Mouse (Mus musculus): Measurements from ENCODE around the gene Olfr810. TPM values are rescaled to one million over a fixed set of nuclear protein-coding genes. Genes with fewer than 3 reads are reported as not detected.

The Olfr810 gene
- polyA plus RNA-seq (2012; ENCODE audit: low replicate concordance), result not detected in 2 replicates

GRCm38 (mm10) chr10:129794817-129795216, at the start of gene Olfr810:
Gene Olfr810, minus strand, starts transcription at chr10:129794917.

GRCm38 (mm10) chr10:129804296-129804695, 9.6 kb upstream of the Olfr810 start, which contains the start of gene Olfr811:
Gene Olfr811, minus strand, starts transcription at chr10:129804396.

DNA sequence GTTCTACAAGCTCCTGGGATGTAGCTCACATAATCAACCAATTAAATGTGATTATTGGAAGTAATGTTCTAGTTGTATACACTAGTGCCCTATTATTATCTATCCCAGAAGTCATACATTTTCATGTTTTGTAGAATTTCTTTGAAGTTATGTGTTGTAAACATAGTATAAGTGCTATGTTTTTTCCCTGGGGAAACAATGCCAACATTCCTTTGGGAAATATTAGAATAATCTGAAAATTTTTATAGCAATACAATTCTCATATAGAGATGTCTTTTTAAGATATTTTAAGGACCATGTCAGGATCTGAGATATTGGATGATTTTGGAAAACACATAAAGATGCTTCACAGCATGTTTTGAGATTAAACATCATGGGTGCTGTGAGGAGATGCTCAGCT, 20.4 kb downstream of the Olfr810 start, which contains the start of gene Olfr809:
Gene Olfr809 (plus strand): TSS at position 301 of the 400 bp plus-strand sequence.

DNA sequence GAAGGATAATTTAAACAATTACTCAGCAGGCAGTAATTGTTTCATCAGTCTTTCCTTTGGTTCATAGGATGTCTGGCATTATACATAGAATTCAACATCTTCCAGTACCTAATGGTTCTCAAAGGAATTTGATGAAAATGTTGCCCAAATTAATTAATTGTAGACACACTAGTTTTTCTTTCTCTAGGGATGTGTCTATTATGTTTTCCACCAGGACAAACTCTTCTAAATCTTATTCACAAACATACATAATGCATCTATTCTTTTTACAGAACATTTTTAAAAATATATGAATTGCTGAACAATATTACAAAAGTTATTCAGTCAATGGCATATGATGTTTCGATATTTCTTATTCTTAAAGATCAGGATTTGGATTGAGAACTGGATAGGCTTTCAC, 29.5 kb downstream of the Olfr810 start, which contains the start of gene Olfr808:
Gene Olfr808 (plus strand): TSS at position 301 of the 400 bp plus-strand sequence.

DNA sequence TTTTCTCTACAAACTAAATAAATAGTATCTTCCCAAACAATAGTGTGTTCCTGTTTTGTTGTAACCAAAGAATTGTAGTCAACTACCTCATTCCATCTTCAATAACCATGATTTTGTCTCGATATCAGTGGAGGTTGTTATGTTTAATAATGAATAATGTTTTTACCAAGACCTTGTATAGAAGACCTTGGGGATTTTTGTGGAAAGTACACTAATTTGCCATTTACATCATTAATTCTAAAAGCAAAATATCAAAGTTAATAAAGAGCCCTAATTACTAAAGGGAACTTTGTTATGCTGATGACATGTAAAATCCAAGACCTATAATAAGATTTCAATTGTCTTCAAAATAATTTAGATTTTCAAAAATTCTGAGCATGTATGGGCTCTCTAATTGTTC, 37.0 kb downstream of the Olfr810 start, which contains the start of gene Olfr807:
Gene Olfr807 (minus strand): TSS at position 101 of the 400 bp plus-strand sequence.

GRCm38 (mm10) chr10:129741821-129742220, 52.9 kb downstream of the Olfr810 start, which contains the start of gene Olfr806:
Gene Olfr806, minus strand, starts transcription at chr10:129741921.

Other genes starting within 250 kb of the Olfr810 start
- gene Olfr794, start 227.3 kb downstream of the Olfr810 start, polyA plus RNA-seq (2012; ENCODE audit: low replicate concordance), result not detected in 2 replicates
- gene Olfr796, start 182.3 kb downstream of the Olfr810 start, polyA plus RNA-seq (2012; ENCODE audit: low replicate concordance), result not detected in 2 replicates
- gene Olfr798, start 167.0 kb downstream of the Olfr810 start, polyA plus RNA-seq (2012; ENCODE audit: low replicate concordance), result not detected in 2 replicates
- not detected in 2 replicates for gene Olfr799, start 157.4 kb downstream of the Olfr810 start, polyA plus RNA-seq (2012; ENCODE audit: low replicate concordance)
- not detected in 2 replicates for gene Olfr800, start 137.2 kb downstream of the Olfr810 start, polyA plus RNA-seq (2012; ENCODE audit: low replicate concordance)
- 0.06 TPM in 1 of 2 replicates, not detected in the other for gene Olfr801, start 121.1 kb downstream of the Olfr810 start, polyA plus RNA-seq (2012; ENCODE audit: low replicate concordance)
- gene Olfr802, start 106.7 kb downstream of the Olfr810 start, polyA plus RNA-seq (2012; ENCODE audit: low replicate concordance), result 0.05 TPM in 1 of 2 replicates, not detected in the other
- not detected in 2 replicates for gene Olfr803, start 100.6 kb downstream of the Olfr810 start, polyA plus RNA-seq (2012; ENCODE audit: low replicate concordance)
- gene Olfr804, start 91.7 kb downstream of the Olfr810 start, polyA plus RNA-seq (2012; ENCODE audit: low replicate concordance), result not detected in 2 replicates
- gene Olfr805, start 65.5 kb downstream of the Olfr810 start, polyA plus RNA-seq (2012; ENCODE audit: low replicate concordance), result not detected in 2 replicates
- not detected in 2 replicates for gene Olfr806, start 53.0 kb downstream of the Olfr810 start, polyA plus RNA-seq (2012; ENCODE audit: low replicate concordance)
- gene Olfr807, start 37.1 kb downstream of the Olfr810 start, polyA plus RNA-seq (2012; ENCODE audit: low replicate concordance), result not detected in 2 replicates
- gene Olfr808, start 29.4 kb downstream of the Olfr810 start, polyA plus RNA-seq (2012; ENCODE audit: low replicate concordance), result not detected in 2 replicates
- gene Olfr809, start 20.3 kb downstream of the Olfr810 start, polyA plus RNA-seq (2012; ENCODE audit: low replicate concordance), result not detected in 2 replicates
- gene Olfr811, start 9.5 kb upstream of the Olfr810 start, polyA plus RNA-seq (2012; ENCODE audit: low replicate concordance), result not detected in 2 replicates
- not detected in 2 replicates for gene Olfr812, start 51.2 kb upstream of the Olfr810 start, polyA plus RNA-seq (2012; ENCODE audit: low replicate concordance)
- not detected in 2 replicates for gene Olfr813, start 60.5 kb upstream of the Olfr810 start, polyA plus RNA-seq (2012; ENCODE audit: low replicate concordance)
- not detected in 2 replicates for gene Olfr814, start 84.9 kb upstream of the Olfr810 start, polyA plus RNA-seq (2012; ENCODE audit: low replicate concordance)
- not detected in 2 replicates for gene Olfr815, start 111.0 kb upstream of the Olfr810 start, polyA plus RNA-seq (2012; ENCODE audit: low replicate concordance)
- gene Olfr816, start 120.7 kb upstream of the Olfr810 start, polyA plus RNA-seq (2012; ENCODE audit: low replicate concordance), result not detected in 2 replicates
- not detected in 2 replicates for gene Olfr818, start 154.2 kb upstream of the Olfr810 start, polyA plus RNA-seq (2012; ENCODE audit: low replicate concordance)
- gene Olfr819, start 172.3 kb upstream of the Olfr810 start, polyA plus RNA-seq (2012; ENCODE audit: low replicate concordance), result not detected in 2 replicates
- not detected in 2 replicates for gene Olfr247, start 181.2 kb upstream of the Olfr810 start, polyA plus RNA-seq (2012; ENCODE audit: low replicate concordance)
- not detected in 2 replicates for gene Gm10310, start 190.1 kb upstream of the Olfr810 start, polyA plus RNA-seq (2012; ENCODE audit: low replicate concordance)
- gene Olfr820, start 217.7 kb upstream of the Olfr810 start, polyA plus RNA-seq (2012; ENCODE audit: low replicate concordance), result not detected in 2 replicates
- gene Olfr821, start 235.4 kb upstream of the Olfr810 start, polyA plus RNA-seq (2012; ENCODE audit: low replicate concordance), result not detected in 2 replicates